8 mouse cellular contexts compared by ENCODE assay signal in genomic region chr6:113012495-113012941, GRCm38 (mm10). TPM values are rescaled to one million over a fixed set of nuclear protein-coding genes. Genes with fewer than 3 reads are reported as not detected.
DNase-seq lines count a peak whose midpoint lies in the region; ATAC-seq lines count a peak whose summit lies in the region.

No protein-coding gene starts in this region.

- H3K4me2 ChIP-seq in heart, embryonic 12.5 days, result no peak overlapping the region
- no peak overlapping the region for H3K4me2 ChIP-seq in kidney, embryonic 14.5 days (replicated peaks; ENCODE audit: low read depth, low read length)
- no peak overlapping the region for H3K4me2 ChIP-seq in lung, embryonic 15.5 days
- H3K4me2 ChIP-seq in liver, embryonic 12.5 days, result no peak overlapping the region

- H3K36me3 ChIP-seq in heart, embryonic 12.5 days, result no peaks in the 10 kb centered on the region
- H3K36me3 ChIP-seq in kidney, embryonic 14.5 days (ENCODE audit: control insufficient read depth, insufficient read depth, low read length), result no peaks in the 10 kb centered on the region
- H3K36me3 ChIP-seq in lung, embryonic 15.5 days, result no peaks in the 10 kb centered on the region
- H3K36me3 ChIP-seq in liver, embryonic 12.5 days, result no peaks in the 10 kb centered on the region

- no peak overlapping the region for H3K4me3 ChIP-seq in heart, embryonic 12.5 days
- no peak overlapping the region for H3K4me3 ChIP-seq in kidney, embryonic 14.5 days (ENCODE audit: low read length)
- H3K4me3 ChIP-seq in lung, embryonic 15.5 days, result no peak overlapping the region
- no peak overlapping the region for H3K4me3 ChIP-seq in liver, embryonic 12.5 days

- 39% methylated on average over 6 of the region's 6 CpGs for WGBS in heart, embryonic 12.5 days
- WGBS in kidney, embryonic 14.5 days, result 26% methylated on average over 6 of the region's 6 CpGs
- 44% methylated on average over 6 of the region's 6 CpGs for WGBS in lung, embryonic 15.5 days
- 42% methylated on average over 6 of the region's 6 CpGs for WGBS in liver, embryonic 12.5 days (ENCODE audit: insufficient replicate concordance)

- DNase-seq in right cerebral cortex, postnatal 10 days (ENCODE audit: low spot score in 2 of 2), result peak; percentile 85 to 88
- DNase-seq in right cerebral cortex, postnatal 14 days, result no peak
- peak; percentile 84 for DNase-seq in fibroblast of lung, adult 2 months (ENCODE audit: low read depth)
- peak; percentile 89 for DNase-seq in retina, embryonic 14.5 days (ENCODE audit: low spot score)

- no peak overlapping the region for H3K9ac ChIP-seq in heart, embryonic 12.5 days
- H3K9ac ChIP-seq in kidney, embryonic 14.5 days (ENCODE audit: low read depth, low read length), result no peak overlapping the region
- no peak overlapping the region for H3K9ac ChIP-seq in lung, embryonic 15.5 days
- H3K9ac ChIP-seq in liver, embryonic 12.5 days, result no peak overlapping the region

- H3K27me3 ChIP-seq in heart, embryonic 12.5 days (replicated peaks), result no peaks in the 10 kb centered on the region
- H3K27me3 ChIP-seq in kidney, embryonic 14.5 days (ENCODE audit: control insufficient read depth, insufficient read depth, low read length), result no peaks in the 10 kb centered on the region
- no peaks in the 10 kb centered on the region for H3K27me3 ChIP-seq in lung, embryonic 15.5 days
- no peaks in the 10 kb centered on the region; the same call in 1 of the 2 replicates for H3K27me3 ChIP-seq in liver, embryonic 12.5 days (replicated peaks)

- H3K4me1 ChIP-seq in heart, embryonic 12.5 days (replicated peaks), result peaks cover 2% of the 10 kb centered on the region; the same call in 1 of the 2 replicates
- H3K4me1 ChIP-seq in kidney, embryonic 14.5 days (ENCODE audit: control insufficient read depth, insufficient read depth, low read length), result peaks cover 9% of the 10 kb centered on the region; the same call in 1 of the 2 replicates
- H3K4me1 ChIP-seq in lung, embryonic 15.5 days, result peaks cover 5% of the 10 kb centered on the region; the same call in 1 of the 2 replicates
- H3K4me1 ChIP-seq in liver, embryonic 12.5 days, result no peaks in the 10 kb centered on the region

- no peak for ATAC-seq in heart, embryonic 12.5 days (ENCODE audit: insufficient number of reproducible peaks, low FRiP score)
- 0 out of 2 replicates have a peak, but pooled peaks have one; percentile 24 for ATAC-seq in kidney, embryonic 14.5 days (ENCODE audit: low FRiP score, low TSS enrichment)
- no peak for ATAC-seq in lung, embryonic 15.5 days (ENCODE audit: borderline replicate concordance, extremely low read depth, low FRiP score, low TSS enrichment)
- ATAC-seq in liver, embryonic 12.5 days, result no peak

- no peaks in the 10 kb centered on the region; the same call in 1 of the 2 replicates for H3K9me3 ChIP-seq in heart, embryonic 12.5 days (replicated peaks)
- H3K9me3 ChIP-seq in kidney, embryonic 14.5 days (ENCODE audit: control insufficient read depth, low read length), result peaks cover 5% of the 10 kb centered on the region
- H3K9me3 ChIP-seq in lung, embryonic 15.5 days, result no peaks in the 10 kb centered on the region
- H3K9me3 ChIP-seq in liver, embryonic 12.5 days (replicated peaks), result no peaks in the 10 kb centered on the region

- peak overlapping the region; percentile 56; the same call in 1 of the 2 replicates for H3K27ac ChIP-seq in heart, embryonic 12.5 days (ENCODE audit: poor library complexity, severe bottlenecking)
- H3K27ac ChIP-seq in kidney, embryonic 14.5 days (ENCODE audit: low read depth, low read length), result peak overlapping the region; percentile 2; the same call in 1 of the 2 replicates
- peak overlapping the region; percentile 26; the same call in 1 of the 2 replicates for H3K27ac ChIP-seq in lung, embryonic 15.5 days
- no peak overlapping the region for H3K27ac ChIP-seq in liver, embryonic 12.5 days

RNA-seq across cellular contexts. Expression of gene Thumpd3, which starts 33.5 kb away (rescaled TPM):
- 41.5 and 46.5 TPM in 2 replicates for polyA plus RNA-seq in heart, embryonic 12.5 days (2016; fragmentation: Nextera tagmentation; extraction: Ambion mirVana)
- polyA plus RNA-seq in kidney, embryonic 14.5 days (2014; fragmentation: Nextera tagmentation; extraction: Ambion mirVana), result 50.8 and 56.9 TPM in 2 replicates
- 43.0 and 50.8 TPM in 2 replicates for polyA plus RNA-seq in lung, embryonic 15.5 days (2015; fragmentation: Nextera tagmentation; extraction: Ambion mirVana)
- polyA plus RNA-seq in liver, embryonic 12.5 days (2016; fragmentation: Nextera tagmentation; extraction: Ambion mirVana), result 53.1 and 57.0 TPM in 2 replicates
